Comparison of ENCODE assay signal across 17 mouse cellular contexts in genomic region chr19:58442785-58443732, GRCm38 (mm10). TPM values are rescaled to one million over a fixed set of nuclear protein-coding genes. Genes with fewer than 3 reads are reported as not detected.
DNase-seq lines count a peak whose midpoint lies in the region; ATAC-seq and TF ChIP-seq lines count a peak whose summit lies in the region.
"Had no signal": no experiment of that assay in that cellular context is flagged by ENCODE, and none has a peak within 500 bp of the region (broad histone marks: within the 10 kb centered on the region; RNA-seq: fewer than 3 reads in every experiment).

No protein-coding gene starts in this region.

- WGBS in forebrain, embryonic 11.5 days, result 44% methylated on average over 10 of the region's 10 CpGs
- 65% methylated on average over 10 of the region's 10 CpGs for WGBS in forebrain, embryonic 10.5 days
- 41% methylated on average over 10 of the region's 10 CpGs for WGBS in neural tube, embryonic 11.5 days
- WGBS in hindbrain, embryonic 12.5 days, result 42% methylated on average over 10 of the region's 10 CpGs
- WGBS in neural tube, embryonic 13.5 days, result 17% methylated on average over 10 of the region's 10 CpGs
- WGBS in heart, adult 2 months, result 81% methylated on average over 10 of the region's 10 CpGs

- no peaks in the 10 kb centered on the region for H3K9me3 ChIP-seq in forebrain, embryonic 11.5 days (ENCODE audit: control insufficient read depth, low read length)
- no peaks in the 10 kb centered on the region for H3K9me3 ChIP-seq in forebrain, embryonic 10.5 days
- H3K9me3 ChIP-seq in neural tube, embryonic 11.5 days (ENCODE audit: control insufficient read depth, low read length), result no peaks in the 10 kb centered on the region
- H3K9me3 ChIP-seq in hindbrain, embryonic 12.5 days (replicated peaks), result no peaks in the 10 kb centered on the region
- H3K9me3 ChIP-seq in neural tube, embryonic 13.5 days, result no peaks in the 10 kb centered on the region
- H3K9me3 ChIP-seq: heart, embryonic 13.5 days; limb, embryonic 15.5 days; lung, embryonic 15.5 days had no signal

- no peak overlapping the region for H3K4me2 ChIP-seq in forebrain, embryonic 11.5 days (ENCODE audit: low read depth, low read length, severe bottlenecking)
- H3K4me2 ChIP-seq in neural tube, embryonic 11.5 days (ENCODE audit: low read depth), result no peak overlapping the region
- 0 out of 2 replicates have a peak overlapping the region, but pooled peaks have one; percentile 17 for H3K4me2 ChIP-seq in hindbrain, embryonic 12.5 days (replicated peaks)
- H3K4me2 ChIP-seq in neural tube, embryonic 13.5 days, result peak overlapping the region; percentile 28
- H3K4me2 ChIP-seq: heart, embryonic 13.5 days; limb, embryonic 15.5 days; lung, embryonic 15.5 days had no signal

- ATAC-seq in forebrain, embryonic 11.5 days (replicated peaks; ENCODE audit: low FRiP score), result no peak
- peak; percentile 58; the same call in 1 of the 2 replicates for ATAC-seq in neural tube, embryonic 11.5 days (ENCODE audit: insufficient read depth, low FRiP score, low TSS enrichment)
- peak; percentile 56 for ATAC-seq in hindbrain, embryonic 12.5 days (ENCODE audit: low FRiP score)
- ATAC-seq in neural tube, embryonic 13.5 days (ENCODE audit: low read depth), result 0 out of 2 replicates have a peak, but pooled peaks have one; percentile 20

- no peak for TF ChIP-seq POLR2A in heart, adult 2 months (IDR thresholded peaks at IDR 0.05; ENCODE audit: insufficient read depth, low read depth, low read length)

- TF ChIP-seq CTCF in heart, adult 2 months (IDR thresholded peaks at IDR 0.05), result no peak

- H3K9ac ChIP-seq in forebrain, embryonic 11.5 days (ENCODE audit: low read length), result no peak overlapping the region
- H3K9ac ChIP-seq in neural tube, embryonic 11.5 days (ENCODE audit: low read length), result no peak overlapping the region
- no peak overlapping the region for H3K9ac ChIP-seq in hindbrain, embryonic 12.5 days
- H3K9ac ChIP-seq in neural tube, embryonic 13.5 days, result no peak overlapping the region
- H3K9ac ChIP-seq in heart, adult 2 months (ENCODE audit: low read depth, low read length), result no peak overlapping the region
- H3K9ac ChIP-seq: heart, embryonic 13.5 days; limb, embryonic 15.5 days; lung, embryonic 15.5 days had no signal

- H3K79me2 ChIP-seq in heart, adult 2 months (replicated peaks; ENCODE audit: control insufficient read depth, insufficient read depth, low read length), result no peaks in the 10 kb centered on the region

- no peak overlapping the region for H3K4me3 ChIP-seq in forebrain, embryonic 11.5 days (ENCODE audit: low read depth, low read length)
- H3K4me3 ChIP-seq in forebrain, embryonic 10.5 days, result no peak overlapping the region
- H3K4me3 ChIP-seq in neural tube, embryonic 11.5 days (ENCODE audit: low read depth, low read length), result no peak overlapping the region
- no peak overlapping the region for H3K4me3 ChIP-seq in hindbrain, embryonic 12.5 days
- H3K4me3 ChIP-seq in neural tube, embryonic 13.5 days, result no peak overlapping the region
- no peak overlapping the region for H3K4me3 ChIP-seq in heart, adult 2 months
- H3K4me3 ChIP-seq: heart, embryonic 13.5 days; limb, embryonic 15.5 days; lung, embryonic 15.5 days had no signal

- intact Hi-C loops in heart, adult 2 months (cut with DNase I), result no loop called here

- no peaks in the 10 kb centered on the region for H3K36me3 ChIP-seq in forebrain, embryonic 11.5 days (ENCODE audit: control insufficient read depth, insufficient read depth, low read length)
- no peaks in the 10 kb centered on the region for H3K36me3 ChIP-seq in forebrain, embryonic 10.5 days (replicated peaks)
- H3K36me3 ChIP-seq in neural tube, embryonic 11.5 days (ENCODE audit: control insufficient read depth, insufficient read depth, low read length), result no peaks in the 10 kb centered on the region; the same call in 1 of the 2 replicates
- H3K36me3 ChIP-seq in hindbrain, embryonic 12.5 days, result 0 out of 2 replicates have a peak, but pooled peaks cover 3% of the 10 kb centered on the region
- H3K36me3 ChIP-seq in neural tube, embryonic 13.5 days, result peaks cover 4% of the 10 kb centered on the region
- H3K36me3 ChIP-seq in heart, adult 2 months (ENCODE audit: control insufficient read depth, insufficient read depth, low read length), result no peaks in the 10 kb centered on the region
- H3K36me3 ChIP-seq: heart, embryonic 13.5 days; limb, embryonic 15.5 days; lung, embryonic 15.5 days had no signal

- peak overlapping the region; percentile 44; the same call in 1 of the 2 replicates for H3K27ac ChIP-seq in forebrain, embryonic 11.5 days (ENCODE audit: low read depth, low read length)
- no peak overlapping the region; the same call in 1 of the 2 replicates for H3K27ac ChIP-seq in forebrain, embryonic 10.5 days
- H3K27ac ChIP-seq in neural tube, embryonic 11.5 days (ENCODE audit: low read depth, low read length), result peak overlapping the region; percentile 65
- peak overlapping the region; percentile 82 for H3K27ac ChIP-seq in hindbrain, embryonic 12.5 days
- peak overlapping the region; percentile 82 for H3K27ac ChIP-seq in neural tube, embryonic 13.5 days (replicated peaks)
- no peak overlapping the region for H3K27ac ChIP-seq in heart, adult 2 months
- H3K27ac ChIP-seq: heart, embryonic 13.5 days; limb, embryonic 15.5 days; lung, embryonic 15.5 days had no signal

- no peak for DNase-seq in forebrain, embryonic 11.5 days (ENCODE audit: low spot score)
- DNase-seq in forebrain, embryonic 10.5 days (ENCODE audit: extremely low spot score, low spot score), result no peak
- no peak for DNase-seq in neural tube, embryonic 11.5 days (ENCODE audit: low spot score)
- no peak for DNase-seq in neural tube, embryonic 10.5 days (ENCODE audit: extremely low spot score, low spot score)
- DNase-seq in c-Kit-positive CD71-positive TER-119-positive erythroid progenitor cells, embryonic 14.5 days (ENCODE audit: low spot score), result no peak
- no peak for DNase-seq in heart, adult 2 months
- DNase-seq: cerebellum, adult 8-10 months; heart, postnatal 4 days; kidney, adult 18-20 months; kidney, postnatal 36 days; spleen, adult 18-20 months; thymus, postnatal 25 days had no signal

- peaks cover 4% of the 10 kb centered on the region; the same call in 1 of the 2 replicates for H3K4me1 ChIP-seq in forebrain, embryonic 11.5 days (replicated peaks; ENCODE audit: control insufficient read depth, insufficient read depth, low read length)
- H3K4me1 ChIP-seq in forebrain, embryonic 10.5 days, result peaks cover 40% of the 10 kb centered on the region
- H3K4me1 ChIP-seq in neural tube, embryonic 11.5 days (ENCODE audit: control insufficient read depth, insufficient read depth, low read length), result peaks cover 24% of the 10 kb centered on the region
- H3K4me1 ChIP-seq in hindbrain, embryonic 12.5 days, result peaks cover 34% of the 10 kb centered on the region
- H3K4me1 ChIP-seq in neural tube, embryonic 13.5 days (replicated peaks), result peaks cover 71% of the 10 kb centered on the region
- H3K4me1 ChIP-seq in heart, adult 2 months (ENCODE audit: control insufficient read depth, insufficient read depth, low read length), result no peaks in the 10 kb centered on the region
- H3K4me1 ChIP-seq: heart, embryonic 13.5 days; limb, embryonic 15.5 days; lung, embryonic 15.5 days had no signal

- no peaks in the 10 kb centered on the region for H3K27me3 ChIP-seq in forebrain, embryonic 11.5 days (ENCODE audit: control insufficient read depth, insufficient read depth, low read length)
- peaks cover 52% of the 10 kb centered on the region for H3K27me3 ChIP-seq in forebrain, embryonic 10.5 days (ENCODE audit: poor library complexity, severe bottlenecking)
- no peaks in the 10 kb centered on the region for H3K27me3 ChIP-seq in neural tube, embryonic 11.5 days (ENCODE audit: control insufficient read depth, insufficient read depth, low read length)
- no peaks in the 10 kb centered on the region for H3K27me3 ChIP-seq in hindbrain, embryonic 12.5 days
- H3K27me3 ChIP-seq in neural tube, embryonic 13.5 days, result no peaks in the 10 kb centered on the region
- no peaks in the 10 kb centered on the region for H3K27me3 ChIP-seq in heart, adult 2 months (ENCODE audit: control insufficient read depth, insufficient read depth, low read length)
- H3K27me3 ChIP-seq: heart, embryonic 13.5 days; limb, embryonic 15.5 days; lung, embryonic 15.5 days had no signal

- TF ChIP-seq EP300 in heart, adult 2 months (IDR thresholded peaks at IDR 0.05; ENCODE audit: insufficient read depth, low read depth, low read length), result no peak

RNA-seq across cellular contexts. Expression of gene Gfra1, which starts 12.7 kb away (rescaled TPM):
- 9.6 and 10.0 TPM in 2 replicates for polyA plus RNA-seq in forebrain, embryonic 11.5 days (2014; fragmentation: Nextera tagmentation; extraction: Ambion mirVana)
- 5.2 and 6.3 TPM in 2 replicates for polyA plus RNA-seq in forebrain, embryonic 10.5 days (2016; fragmentation: Nextera tagmentation; extraction: Ambion mirVana)
- polyA plus RNA-seq in neural tube, embryonic 11.5 days (2014; fragmentation: Nextera tagmentation; extraction: Ambion mirVana), result 39.5 and 40.4 TPM in 2 replicates
- 59.8 and 65.1 TPM in 2 replicates for polyA plus RNA-seq in hindbrain, embryonic 12.5 days (2016; fragmentation: Nextera tagmentation; extraction: Ambion mirVana)
- polyA plus RNA-seq in neural tube, embryonic 13.5 days (2015; fragmentation: Nextera tagmentation; extraction: Ambion mirVana), result 72.7 and 83.3 TPM in 2 replicates
- 1 to 10 TPM; 4.1 to 5.4 TPM for total RNA-seq in heart, adult 2 months (2021)
- 2.3 and 6.2 TPM in 2 replicates for polyA plus RNA-seq in heart, adult 2 months (2012; rRNA removed)

Comparison
In these comparisons a context has a peak if more than half of its experiments do, and no peak if none do; other contexts are left out.
1. H3K27ac ChIP-seq: peak in forebrain, embryonic 11.5 days (single experiment), neural tube, embryonic 11.5 days (single experiment), hindbrain, embryonic 12.5 days (single experiment) and neural tube, embryonic 13.5 days (single experiment); none in forebrain, embryonic 10.5 days (single experiment) and heart, adult 2 months (single experiment).
2. H3K4me2 ChIP-seq: peak in hindbrain, embryonic 12.5 days (single experiment) and neural tube, embryonic 13.5 days (single experiment); none in forebrain, embryonic 11.5 days (single experiment) and neural tube, embryonic 11.5 days (single experiment).